Mouse (Mus musculus) forebrain, postnatal 0 days (tissue): Measurements from ENCODE around the gene Pelo. TPM values are rescaled to one million over a fixed set of nuclear protein-coding genes. Genes with fewer than 3 reads are reported as not detected.

Experiments
- ATAC-seq: fragments of 200-750 bp; cut with Nextera tagmentation; 2 replicates; pipeline ENCODE4 v1.8.0; 2017; ENCODE audit warnings: mild to moderate bottlenecking, moderate library complexity
- DNase-seq: peaks from one replicate; pipeline ENCODE4 v3.0.0-alpha.2; 2015
- H3K27ac ChIP-seq: fragments of 300-500 bp; sonication (generic); 2 replicates; pipeline ENCODE4 v1.5.1; 2014; ENCODE audit warnings: low read depth, mild to moderate bottlenecking, antibody characterized with exemption, low read length, moderate library complexity, mixed read lengths
- H3K27me3 ChIP-seq: fragments of 300-500 bp; sonication (generic); 2 replicates; pipeline ENCODE4 v1.6.1; 2014; ENCODE audit warnings: mild to moderate bottlenecking, low read length, mixed read lengths; ENCODE audit not compliant: insufficient read depth
- H3K36me3 ChIP-seq: fragments of 300-500 bp; sonication (generic); 2 replicates; pipeline ENCODE4 v1.6.1; 2014; ENCODE audit warnings: mild to moderate bottlenecking, moderate library complexity; ENCODE audit not compliant: insufficient read depth
- H3K4me1 ChIP-seq: fragments of 300-500 bp; sonication (generic); 2 replicates; pipeline ENCODE4 v1.6.1; 2014; ENCODE audit warnings: antibody characterized with exemption; ENCODE audit not compliant: insufficient read depth
- H3K4me2 ChIP-seq: fragments of 300-500 bp; sonication (generic); 2 replicates; pipeline ENCODE4 v1.6.1; 2014; ENCODE audit warnings: low read depth, mild to moderate bottlenecking, moderate library complexity
- H3K4me3 ChIP-seq: fragments of 300-500 bp; sonication (generic); 2 replicates; pipeline ENCODE4 v1.5.1; 2014; ENCODE audit warnings: low read depth, low read length, mixed read lengths
- H3K9ac ChIP-seq: fragments of 300-500 bp; sonication (generic); 2 replicates; pipeline ENCODE4 v1.6.1; 2014; ENCODE audit warnings: mild to moderate bottlenecking
- H3K9me3 ChIP-seq: fragments of 300-500 bp; sonication (generic); 2 replicates; pipeline ENCODE4 v1.6.1; 2016; ENCODE audit warnings: low read length
- CTCF ChIP-seq: sonication (generic); IDR thresholded peaks from 2 replicates; pipeline ENCODE4 v1.5.1; 2016; ENCODE audit warnings: antibody characterized with exemption, control low read depth, low read depth
- WGBS: fragments of 180-500 bp; shearing (Covaris S2); extraction: QIAGEN DNeasy Blood & Tissue Kit; methylation state at CpG from one replicate; pipeline ENCODE4 v1.1.7; 2014; 5-methylcytosine and 5-hydroxymethylcytosine counted together
- polyA plus RNA-seq: library from polyadenylated mRNA; unstranded; fragments of >200 nt; fragmentation: Nextera tagmentation; extraction: Ambion mirVana; gene quantifications from 2 replicates; pipeline ENCODE4 v1.2.1, GENCODE M21; 2015
- total RNA-seq: library from RNA; depleted of rRNA; stranded (reverse); fragments of >200 nt; gene quantifications from 2 replicates; pipeline ENCODE4 v1.2.3, GENCODE M21; 2014

Pelo gene
- total and polyA plus RNA-seq, 2 experiments from 2014 or later = 6.2 to 10.1 TPM

- Histone ChIP-seq H3K27me3 (no peaks in the 10 kb centered on the region), H3K36me3 (no peaks in the 10 kb centered on the region)
Measured at GRCm38 (mm10) chr13:115107436-115107835, 17.4 kb upstream of the Pelo start.

GRCm38 (mm10) chr13:115106183-115106582 is 16.2 kb upstream of the Pelo start:
- DNase-seq = no peak
- 87% methylated on average over 10 of the region's 10 CpGs for WGBS

More at GRCm38 (mm10) chr13:115107436-115107835, 17.4 kb upstream of the Pelo start:
- Histone ChIP-seq H3K27ac (no peak overlapping the region), H3K9me3 (no peaks in the 10 kb centered on the region), H3K4me3 (no peak overlapping the region), H3K9ac (no peak overlapping the region), H3K4me1 (no peaks in the 10 kb centered on the region), H3K4me2 (no peak overlapping the region)
- no peak for ATAC-seq
- WGBS = 91% methylated on average over 8 of the region's 8 CpGs
- no peak for TF ChIP-seq CTCF
- no peak for DNase-seq

GRCm38 (mm10) chr13:115102754-115103153 is 12.8 kb upstream of the Pelo start:
- 100% methylated on average over 2 of the region's 2 CpGs for WGBS
- TF ChIP-seq CTCF = no peak
- H3K4me1 ChIP-seq = peaks cover 11% of the 10 kb centered on the region; the same call in 1 of the 2 replicates

More at GRCm38 (mm10) chr13:115106183-115106582, 16.2 kb upstream of the Pelo start:
- H3K4me1 ChIP-seq = peaks cover 9% of the 10 kb centered on the region; the same call in 1 of the 2 replicates
- H3K27me3 ChIP-seq = 0 out of 2 replicates have a peak, but pooled peaks cover 2% of the 10 kb centered on the region
- H3K9ac ChIP-seq = no peak overlapping the region
- no peaks in the 10 kb centered on the region for H3K36me3 ChIP-seq
- H3K4me2 ChIP-seq = no peak overlapping the region
- ATAC-seq = no peak
- no peaks in the 10 kb centered on the region for H3K9me3 ChIP-seq
- no peak overlapping the region for H3K4me3 ChIP-seq
- no peak overlapping the region for H3K27ac ChIP-seq
- TF ChIP-seq CTCF = no peak

GRCm38 (mm10) chr13:115101355-115102191 is 11.6 kb upstream of the Pelo start, which contains the start of the genes Gm49395 and Itga1:
Gene Gm49395, minus strand, starts transcription at chr13:115101921.
Gene Itga1, minus strand, starts transcription at chr13:115101964.
- ATAC-seq = peak; percentile 50
- H3K9ac ChIP-seq = peak within 1 kb of the TSS; percentile 47
- H3K27ac ChIP-seq = no peak within 1 kb of the TSS; the same call in 1 of the 2 replicates
- peak; percentile 43 for DNase-seq
- H3K27me3 ChIP-seq = 0 out of 2 replicates have a peak, but pooled peaks cover 4% of the 10 kb centered on the region
- peak; percentile 23 for TF ChIP-seq CTCF
- no peaks in the 10 kb centered on the region for H3K9me3 ChIP-seq
- H3K36me3 ChIP-seq = no peaks in the 10 kb centered on the region
- peak within 1 kb of the TSS; percentile 88 for H3K4me2 ChIP-seq
- 2% methylated on average over 39 of the region's 39 CpGs for WGBS
- peak within 1 kb of the TSS; percentile 46 for H3K4me3 ChIP-seq
- H3K4me1 ChIP-seq = peaks cover 11% of the 10 kb centered on the region; the same call in 1 of the 2 replicates

More at GRCm38 (mm10) chr13:115102754-115103153, 12.8 kb upstream of the Pelo start:
- Histone ChIP-seq H3K27me3 (0 out of 2 replicates have a peak, but pooled peaks cover 4% of the 10 kb centered on the region), H3K9ac (no peak overlapping the region), H3K9me3 (no peaks in the 10 kb centered on the region), H3K4me2 (no peak overlapping the region), H3K36me3 (no peaks in the 10 kb centered on the region), H3K4me3 (no peak overlapping the region), H3K27ac (no peak overlapping the region)
- DNase-seq = no peak
- no peak for ATAC-seq

- Histone ChIP-seq H3K9ac (no peak overlapping the region), H3K4me1 (peaks cover 11% of the 10 kb centered on the region; the same call in 1 of the 2 replicates), H3K4me2 (peak overlapping the region; percentile 88), H3K4me3 (peak overlapping the region; percentile 46), H3K27me3 (0 out of 2 replicates have a peak, but pooled peaks cover 4% of the 10 kb centered on the region), H3K36me3 (no peaks in the 10 kb centered on the region), H3K27ac (no peak overlapping the region), H3K9me3 (no peaks in the 10 kb centered on the region)
- ATAC-seq = no peak
- 18% methylated on average over 11 of the region's 11 CpGs for WGBS
- DNase-seq = peak; percentile 4
- no peak for TF ChIP-seq CTCF
Measured at GRCm38 (mm10) chr13:115100381-115101177, 10.6 kb upstream of the Pelo start.

- Histone ChIP-seq H3K4me1 (peaks cover 11% of the 10 kb centered on the region; the same call in 1 of the 2 replicates), H3K4me3 (no peak overlapping the region), H3K27me3 (0 out of 2 replicates have a peak, but pooled peaks cover 4% of the 10 kb centered on the region), H3K4me2 (no peak overlapping the region), H3K36me3 (no peaks in the 10 kb centered on the region), H3K9ac (no peak overlapping the region), H3K9me3 (no peaks in the 10 kb centered on the region), H3K27ac (no peak overlapping the region)
- ATAC-seq = no peak
- 85% methylated on average over 9 of the region's 9 CpGs for WGBS
- TF ChIP-seq CTCF = no peak
- DNase-seq = no peak
Measured at GRCm38 (mm10) chr13:115099381-115099780, 9.4 kb upstream of the Pelo start.
